9 mouse cellular contexts compared by ENCODE assay signal in genomic region chr4:115709792-115710418, GRCm38 (mm10). TPM values are rescaled to one million over a fixed set of nuclear protein-coding genes. Genes with fewer than 3 reads are reported as not detected.
DNase-seq lines count a peak whose midpoint lies in the region; ATAC-seq lines count a peak whose summit lies in the region.
"Had no signal": no experiment of that assay in that cellular context is flagged by ENCODE, and none has a peak within 500 bp of the region (broad histone marks: within the 10 kb centered on the region; RNA-seq: fewer than 3 reads in every experiment).

No protein-coding gene starts in this region.

- peak; percentile 82 for DNase-seq in Muller cell, postnatal 12 days (ENCODE audit: inconsistent ontology term)
- peak; percentile 89 to 91 for DNase-seq in cerebellum, postnatal 10 days
- DNase-seq in frontal cortex, postnatal 10 days (ENCODE audit: low spot score in 2 of 2): peak; percentile 51 to 76
- peak; percentile 89 for DNase-seq in hindbrain, embryonic 11.5 days (ENCODE audit: low spot score)
- peak; percentile 89 to 92 for DNase-seq in layer of hippocampus, postnatal 10 days (ENCODE audit: low spot score in 2 of 2)
- peak; percentile 81 for DNase-seq in retina, embryonic 14.5 days (ENCODE audit: low spot score)
- DNase-seq in thymus, postnatal 36 days: peak; percentile 33 to 60

- no peaks in the 10 kb centered on the region for H3K36me3 ChIP-seq in hindbrain, embryonic 11.5 days (ENCODE audit: control insufficient read depth, insufficient read depth, low read length)
- no peaks in the 10 kb centered on the region for H3K36me3 ChIP-seq in lung, embryonic 16.5 days (ENCODE audit: control insufficient read depth, insufficient read depth, low read length)

- no peak overlapping the region for H3K27ac ChIP-seq in hindbrain, embryonic 11.5 days (ENCODE audit: low read depth, low read length)
- peak overlapping the region; percentile 73 for H3K27ac ChIP-seq in lung, embryonic 16.5 days (ENCODE audit: low read length)

- H3K27me3 ChIP-seq in hindbrain, embryonic 11.5 days (ENCODE audit: control insufficient read depth, insufficient read depth, low read length): no peaks in the 10 kb centered on the region
- H3K27me3 ChIP-seq in lung, embryonic 16.5 days (ENCODE audit: control insufficient read depth, insufficient read depth, low read depth, low read length): no peaks in the 10 kb centered on the region

- H3K9me3 ChIP-seq in hindbrain, embryonic 11.5 days (ENCODE audit: control insufficient read depth, low read length): no peaks in the 10 kb centered on the region
- H3K9me3 ChIP-seq in lung, embryonic 16.5 days (ENCODE audit: control insufficient read depth, low read length): no peaks in the 10 kb centered on the region

- H3K4me1 ChIP-seq in hindbrain, embryonic 11.5 days (replicated peaks; ENCODE audit: control insufficient read depth, insufficient read depth, low read length): no peaks in the 10 kb centered on the region
- H3K4me1 ChIP-seq in lung, embryonic 16.5 days (replicated peaks; ENCODE audit: control insufficient read depth, insufficient read depth, low read length): no peaks in the 10 kb centered on the region

- H3K9ac ChIP-seq in hindbrain, embryonic 11.5 days (ENCODE audit: low read depth, low read length): no peak overlapping the region; the same call in 1 of the 2 replicates
- H3K9ac ChIP-seq in lung, embryonic 16.5 days (ENCODE audit: low read length): no peak overlapping the region

- H3K4me3 ChIP-seq in hindbrain, embryonic 11.5 days (ENCODE audit: low read depth, low read length): no peak overlapping the region
- no peak overlapping the region for H3K4me3 ChIP-seq in lung, embryonic 16.5 days (ENCODE audit: low read length)
- H3K4me3 ChIP-seq: myocyte had no signal

- peak; percentile 67 for ATAC-seq in hindbrain, embryonic 11.5 days (ENCODE audit: low FRiP score)
- peak; percentile 75 for ATAC-seq in lung, embryonic 16.5 days (ENCODE audit: low read depth)

- 19% methylated on average over 13 of the region's 13 CpGs for WGBS in hindbrain, embryonic 11.5 days
- WGBS in lung, embryonic 16.5 days: 8% methylated on average over 13 of the region's 13 CpGs

- H3K4me2 ChIP-seq in hindbrain, embryonic 11.5 days (replicated peaks; ENCODE audit: low read depth, low read length): 0 out of 2 replicates have a peak overlapping the region, but pooled peaks have one; percentile 11
- peak overlapping the region; percentile 23; the same call in 1 of the 2 replicates for H3K4me2 ChIP-seq in lung, embryonic 16.5 days (ENCODE audit: low read depth, low read length)

RNA-seq across cellular contexts. Expression of gene Efcab14, which starts 27.6 kb away (rescaled TPM):
- polyA plus RNA-seq in hindbrain, embryonic 11.5 days (2014; fragmentation: Nextera tagmentation; extraction: Ambion mirVana): 39.9 and 45.0 TPM in 2 replicates
- total RNA-seq in layer of hippocampus, postnatal 10 days (2021): 10 to 100 TPM; 32.0 to 34.8 TPM
- 32.4 and 36.9 TPM in 2 replicates for polyA plus RNA-seq in lung, embryonic 16.5 days (2015; fragmentation: Nextera tagmentation; extraction: Ambion mirVana)
